Mouse (Mus musculus): ENCODE results near the gene Gemin6.
"Not testable (repeated sequence)": the region's sequence is repeated elsewhere in the genome, so short reads cannot be mapped to it uniquely, and the experiment has no call there.

The Gemin6 gene

DNA sequence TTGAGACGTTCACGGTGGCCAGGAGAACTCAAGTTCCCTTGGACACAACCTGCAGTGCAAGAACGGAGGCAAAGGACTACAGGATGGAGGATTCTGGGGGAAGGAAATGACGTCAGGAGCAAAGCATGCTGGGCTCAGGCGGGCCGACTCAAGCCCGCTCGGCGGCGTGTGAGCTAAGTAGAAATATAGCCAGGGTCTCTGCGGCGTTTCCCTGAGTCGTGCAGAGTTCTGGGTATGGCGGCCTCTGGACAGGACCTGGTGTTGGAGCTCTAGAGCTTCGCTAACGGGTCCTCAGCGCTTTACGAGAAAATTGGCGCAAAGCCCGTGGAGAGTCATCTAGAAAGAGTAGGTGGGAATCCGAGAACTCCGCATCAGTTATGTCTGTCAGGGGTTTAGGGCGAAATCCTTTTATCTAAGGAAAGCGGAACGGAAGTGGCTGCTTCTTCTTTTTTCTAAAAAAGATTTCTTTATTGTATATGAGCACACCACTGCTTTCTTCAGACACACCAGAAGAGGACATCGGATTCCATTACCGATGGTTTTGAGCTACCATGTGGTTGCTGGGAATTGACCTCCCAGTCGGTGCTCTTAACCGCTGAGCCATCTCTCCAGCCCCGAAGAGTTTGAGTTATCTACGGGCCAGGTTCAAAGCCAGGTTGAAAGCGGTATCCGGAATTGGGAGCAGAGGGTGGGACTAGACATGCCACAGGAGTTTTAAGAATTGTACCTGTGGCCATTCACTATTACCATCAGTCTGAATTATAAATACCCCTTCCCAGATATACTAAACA, at the start of gene Gemin6:
Gene Gemin6 (plus strand): TSS at position 116 of the 791 bp plus-strand sequence.
- DNase-seq (ENCODE audit: low spot score), result peak; percentile 63

DNA sequence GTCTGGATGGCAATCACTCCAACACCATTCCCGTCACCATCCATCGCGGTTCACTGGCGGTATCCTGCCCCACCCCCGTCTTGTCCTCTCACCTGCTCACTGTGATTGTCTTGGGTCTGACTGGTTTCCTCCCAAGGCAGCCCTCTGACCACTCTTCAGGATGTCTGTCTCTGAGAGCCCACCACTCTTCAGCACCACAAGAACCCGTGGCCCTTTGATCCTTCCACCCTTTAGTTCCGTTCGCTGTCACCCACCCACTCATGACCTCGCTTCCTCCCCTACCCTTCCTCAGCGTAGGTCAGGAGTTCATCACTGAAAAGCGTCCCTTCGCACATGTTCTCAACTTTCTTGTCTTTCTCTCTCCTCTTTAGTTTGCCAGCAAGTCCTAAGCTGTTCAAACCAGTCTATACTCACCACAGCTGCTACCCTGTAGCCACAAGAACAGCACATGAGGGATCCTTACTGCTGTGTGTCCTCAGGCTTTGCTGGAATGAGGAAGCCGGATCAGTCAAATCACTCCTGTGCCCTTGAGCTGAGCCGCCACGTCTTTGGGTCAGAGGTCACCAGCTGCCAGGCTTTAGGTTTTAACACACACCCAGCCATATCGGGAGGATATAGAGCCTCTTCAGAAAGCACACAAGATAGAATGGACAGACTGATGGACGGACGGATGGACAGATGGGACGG, 49.4 kb upstream of the Gemin6 start:
- DNase-seq (ENCODE audit: low spot score), result no peak

DNA sequence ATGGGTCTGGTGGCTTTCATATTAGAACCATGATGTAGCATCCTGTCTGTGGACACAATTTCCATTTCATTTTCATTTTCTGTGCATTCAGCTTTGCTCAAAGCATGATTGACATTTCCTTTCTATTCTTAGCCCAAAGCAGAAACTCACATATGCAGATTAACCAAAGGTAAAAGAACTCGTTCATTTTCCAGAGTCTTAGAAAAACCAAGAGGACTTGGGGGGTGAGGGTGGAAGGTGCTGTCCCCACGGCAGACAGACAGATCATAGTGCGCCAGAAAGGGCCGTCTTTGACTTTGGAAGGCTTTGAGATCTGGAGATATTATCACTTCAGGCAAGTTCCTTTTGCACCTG, 48.9 kb upstream of the Gemin6 start:
- no peak for DNase-seq (ENCODE audit: low spot score)

DNA sequence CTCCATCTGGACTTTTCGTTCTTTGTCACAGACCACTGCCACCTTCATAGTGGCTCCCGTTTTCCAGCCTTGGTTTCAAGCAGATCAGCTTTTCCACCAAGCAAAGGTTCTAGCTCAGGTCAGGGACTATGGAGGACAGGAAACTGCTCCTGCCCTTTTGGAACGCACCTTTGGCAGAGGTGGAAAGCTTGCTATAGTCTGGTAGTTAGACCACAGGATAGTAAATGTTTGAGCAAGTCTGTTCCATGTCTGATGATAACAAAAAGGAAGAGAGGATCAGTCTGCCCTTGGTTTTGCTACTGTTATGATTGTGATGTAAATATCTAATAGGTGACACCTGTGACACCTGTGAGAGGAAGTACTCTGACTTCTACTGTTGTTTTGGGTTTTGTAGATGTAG, 48.3 kb upstream of the Gemin6 start:
- DNase-seq (ENCODE audit: low spot score), result no peak

DNA sequence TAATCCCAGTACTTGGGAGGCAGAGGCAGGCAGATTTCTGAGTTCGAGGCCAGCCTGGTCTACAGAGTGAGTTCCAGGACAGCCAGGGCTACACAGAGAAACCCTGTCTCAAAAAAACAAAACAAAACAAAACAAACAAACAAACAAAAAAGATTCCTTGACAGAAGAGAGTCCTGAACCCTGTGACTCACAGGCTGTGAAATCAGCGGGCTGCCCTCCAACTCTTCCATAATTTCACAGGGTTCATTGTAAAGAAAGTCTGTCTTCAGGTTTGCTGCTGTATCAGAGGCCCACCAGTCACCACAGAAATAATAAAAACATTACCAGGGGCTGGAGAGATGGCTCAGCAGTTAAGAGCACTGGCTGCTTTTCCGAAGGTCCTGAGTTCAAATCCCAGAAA, 45.4 kb upstream of the Gemin6 start:
- DNase-seq (ENCODE audit: low spot score), result not testable (repeated sequence)

DNA sequence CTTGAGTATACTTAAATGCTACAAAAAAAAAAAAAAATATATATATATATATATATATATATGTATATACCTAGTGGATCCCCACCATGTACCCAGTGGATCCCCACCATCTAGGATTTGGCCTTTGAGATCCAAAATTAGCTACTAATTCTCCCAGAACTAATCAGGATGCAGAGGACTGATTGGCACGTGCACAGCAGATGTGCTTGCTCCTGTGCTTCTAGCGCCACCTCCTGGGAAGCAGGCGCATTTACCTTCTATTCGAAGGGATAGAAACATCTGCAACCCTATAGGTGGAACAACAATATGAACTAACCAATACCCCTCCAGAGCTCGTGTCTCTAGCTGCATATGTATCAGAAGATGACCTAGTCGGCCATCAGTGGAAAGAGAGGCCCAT, 44.3 kb upstream of the Gemin6 start:
- DNase-seq (ENCODE audit: low spot score), result no peak

DNA sequence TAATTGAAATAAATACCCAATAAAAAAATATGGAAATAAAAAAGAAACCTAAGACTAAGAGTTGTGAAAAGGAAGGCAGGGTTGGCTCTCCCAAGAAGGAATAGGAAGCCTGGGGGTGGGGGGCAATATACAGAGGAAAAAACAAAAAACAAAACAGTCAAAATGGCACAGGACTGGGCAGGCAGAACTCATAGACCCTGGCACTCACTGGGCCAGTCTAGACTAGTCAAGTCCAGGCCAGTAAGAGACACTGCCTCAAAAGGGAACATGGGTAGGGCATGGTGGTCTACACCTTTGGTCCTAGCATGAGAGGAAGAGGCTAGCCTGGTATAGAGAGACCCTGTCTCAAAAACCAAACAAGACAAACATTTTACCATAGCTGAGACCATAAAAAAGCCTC, 43.8 kb upstream of the Gemin6 start:
- DNase-seq (ENCODE audit: low spot score), result no peak

DNA sequence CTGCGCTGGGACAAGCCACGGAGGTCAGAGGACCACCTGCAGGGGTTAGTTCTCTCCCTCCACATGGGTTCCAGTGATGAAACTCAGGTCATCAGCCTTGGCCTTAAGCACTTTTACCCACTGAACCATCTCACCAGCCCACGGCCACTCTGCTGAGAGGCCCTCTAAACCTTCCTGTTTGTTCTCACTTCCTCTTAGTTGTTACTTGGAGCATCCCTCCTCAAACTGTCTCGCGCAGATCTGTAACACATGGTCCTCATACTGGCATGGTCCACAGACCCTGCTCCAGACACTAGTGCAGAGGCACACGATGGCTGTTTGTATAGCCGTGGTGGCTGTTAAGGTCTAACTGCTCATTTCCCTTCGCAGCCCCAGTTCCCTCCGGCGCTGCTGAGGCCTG, 40.6 kb upstream of the Gemin6 start:
- DNase-seq (ENCODE audit: low spot score), result no peak

DNA sequence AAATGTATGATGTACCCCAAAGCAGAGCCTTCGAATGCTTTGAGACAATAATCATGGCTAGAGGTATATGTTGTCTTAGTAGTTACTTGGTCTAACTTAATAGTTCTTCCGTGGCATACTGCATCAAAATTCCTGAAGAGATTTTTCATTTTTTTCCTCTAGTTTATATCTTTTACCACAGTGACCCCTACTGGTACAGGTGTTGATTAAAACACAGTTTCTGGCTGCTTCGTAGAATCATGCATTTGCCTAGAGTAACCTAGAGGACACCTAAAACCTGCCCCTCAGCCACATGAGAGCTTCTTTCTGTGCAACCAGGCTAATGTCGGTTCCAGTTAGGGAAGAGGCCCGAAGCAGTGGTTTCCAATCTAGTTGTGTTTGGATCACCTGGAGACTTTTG, 31.2 kb upstream of the Gemin6 start:
- DNase-seq (ENCODE audit: low spot score), result no peak

DNA sequence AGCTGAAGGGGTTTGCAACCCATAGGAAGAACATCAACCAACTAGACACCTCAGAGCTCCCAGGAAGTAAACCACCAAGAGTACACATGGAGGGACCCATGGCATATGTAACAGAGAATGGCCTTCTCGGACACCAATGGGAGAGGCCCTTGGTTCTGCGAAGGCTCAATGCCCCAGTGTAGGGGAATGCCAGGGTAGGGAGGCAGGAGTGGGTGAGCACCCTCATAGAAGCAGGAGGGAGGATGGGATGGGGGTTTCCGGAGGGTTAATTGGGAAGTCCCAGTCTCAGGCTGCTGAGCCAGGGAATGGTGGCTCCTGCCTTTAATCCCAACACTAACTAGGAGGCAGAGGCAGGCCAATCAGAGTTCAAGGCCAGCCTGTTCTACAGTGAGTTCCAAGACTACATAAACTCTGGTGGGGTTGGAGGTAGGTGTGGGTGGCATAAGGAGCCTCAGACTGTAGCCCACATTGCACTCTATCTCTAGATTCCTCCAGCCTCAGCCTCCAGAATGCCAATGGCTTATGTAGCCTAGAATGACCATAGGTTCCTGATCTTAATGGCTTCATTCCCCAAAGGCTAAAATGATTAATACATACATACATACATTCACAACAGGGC, 25.0 kb upstream of the Gemin6 start:
- DNase-seq (ENCODE audit: low spot score), result no peak

DNA sequence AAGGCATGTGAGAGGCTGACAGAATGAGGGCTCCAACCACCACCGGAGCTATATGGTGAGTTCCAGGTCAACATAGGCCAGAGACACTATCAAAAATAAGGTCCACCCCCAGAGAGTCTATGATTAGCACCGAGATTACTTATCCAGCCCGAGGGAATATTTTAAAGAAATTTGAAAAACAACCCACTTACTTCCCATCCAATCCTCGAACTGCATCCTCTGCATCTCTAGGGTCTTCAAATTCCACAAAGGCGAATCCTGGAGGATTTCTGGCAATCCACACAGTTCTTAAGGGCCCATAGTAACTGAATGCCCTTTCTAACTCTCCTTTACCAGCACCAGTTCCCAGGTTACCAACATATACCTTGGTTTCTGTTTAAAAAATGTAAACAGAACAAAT, 18.6 kb upstream of the Gemin6 start:
- no peak for DNase-seq (ENCODE audit: low spot score)

DNA sequence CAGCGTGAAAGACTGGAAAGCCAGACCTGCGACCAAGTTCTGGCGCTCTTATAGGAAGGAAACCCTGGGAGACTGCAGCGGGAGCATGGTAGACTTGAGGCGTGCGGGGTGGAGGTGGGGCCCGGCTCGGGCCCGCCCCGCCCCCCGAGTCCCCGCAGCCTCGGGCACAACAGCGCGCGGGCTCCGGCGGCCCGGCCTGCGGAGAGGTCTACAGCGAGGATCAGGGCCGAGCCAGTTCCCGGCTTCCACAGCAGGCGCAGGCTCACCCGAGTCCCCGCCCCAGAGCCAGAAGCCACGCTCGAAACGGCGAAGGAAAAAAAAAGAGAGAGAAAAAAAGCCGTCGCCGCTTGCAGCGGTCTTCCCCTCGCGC, 18.0 kb upstream of the Gemin6 start:
- DNase-seq (ENCODE audit: low spot score), result no peak

DNA sequence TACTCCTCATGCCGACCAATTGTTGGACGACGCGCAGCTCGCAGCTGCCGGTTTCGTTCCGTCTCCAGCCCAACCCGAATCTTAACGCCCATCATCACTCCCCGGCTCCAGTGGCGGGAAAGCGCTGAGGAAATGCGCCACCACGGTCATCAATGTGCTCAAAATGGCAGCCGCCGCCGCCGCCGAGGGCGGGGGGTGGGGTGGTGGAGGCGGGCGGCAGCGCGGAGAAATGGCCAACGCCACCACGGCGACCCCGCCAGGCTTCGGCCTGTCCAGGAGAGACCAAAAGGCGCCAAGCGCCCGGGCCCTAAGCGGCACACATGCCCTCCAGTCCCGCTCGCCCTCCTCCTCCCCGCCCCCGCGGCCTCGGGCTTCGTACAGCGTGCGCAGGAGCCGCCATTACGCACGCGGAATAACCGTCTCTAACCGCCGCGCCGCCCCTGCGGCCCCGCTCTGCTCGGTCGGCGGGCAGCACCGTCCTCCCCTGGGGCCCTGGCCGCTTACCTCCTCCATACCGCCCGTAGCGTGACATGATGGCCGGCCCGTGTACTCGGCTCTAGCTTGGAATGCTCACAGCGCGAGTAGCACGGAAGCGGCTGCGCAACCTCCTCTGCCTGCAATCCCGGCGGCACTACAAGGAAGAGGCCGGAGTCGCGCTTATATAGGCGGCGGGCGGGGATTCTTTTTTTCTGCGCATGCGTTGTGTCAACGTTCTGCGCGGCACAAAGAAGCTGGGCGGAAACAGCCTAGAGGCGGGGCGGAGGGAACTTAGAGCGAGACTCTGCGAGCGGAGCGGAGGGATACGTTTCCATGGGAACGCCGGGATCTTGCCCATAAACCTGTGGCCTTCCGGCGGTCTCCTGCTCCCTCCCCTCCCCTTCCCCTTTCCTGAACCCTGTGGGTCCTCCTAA, 17.3 kb upstream of the Gemin6 start, which contains the start of the genes Srsf7 and Ttc39d:
Gene Srsf7 (minus strand): TSS at position 637 of the 911 bp plus-strand sequence.
Gene Ttc39d (plus strand): TSS at position 790 of the 911 bp plus-strand sequence.
- peak; percentile 99 for DNase-seq (ENCODE audit: low spot score)

DNA sequence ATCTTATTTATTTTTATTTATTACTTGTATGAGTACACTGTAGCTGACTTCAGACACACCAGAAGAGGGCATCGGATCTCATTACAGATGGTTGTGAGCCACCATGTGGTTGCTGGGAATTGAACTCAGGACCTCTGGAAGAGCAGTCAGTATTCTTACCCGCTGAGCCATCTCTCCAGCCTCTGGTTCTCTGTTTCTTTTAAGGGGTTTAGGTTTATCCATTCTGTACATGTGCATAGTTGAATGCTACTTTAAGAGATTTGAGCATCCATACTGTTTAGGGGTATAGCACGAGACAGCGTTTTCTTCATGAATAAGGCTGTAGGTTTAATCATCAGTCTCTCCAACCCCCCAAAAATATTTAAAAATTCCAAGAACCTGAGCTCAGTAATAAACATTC, 10.2 kb upstream of the Gemin6 start:
- DNase-seq (ENCODE audit: low spot score), result not testable (repeated sequence)

DNA sequence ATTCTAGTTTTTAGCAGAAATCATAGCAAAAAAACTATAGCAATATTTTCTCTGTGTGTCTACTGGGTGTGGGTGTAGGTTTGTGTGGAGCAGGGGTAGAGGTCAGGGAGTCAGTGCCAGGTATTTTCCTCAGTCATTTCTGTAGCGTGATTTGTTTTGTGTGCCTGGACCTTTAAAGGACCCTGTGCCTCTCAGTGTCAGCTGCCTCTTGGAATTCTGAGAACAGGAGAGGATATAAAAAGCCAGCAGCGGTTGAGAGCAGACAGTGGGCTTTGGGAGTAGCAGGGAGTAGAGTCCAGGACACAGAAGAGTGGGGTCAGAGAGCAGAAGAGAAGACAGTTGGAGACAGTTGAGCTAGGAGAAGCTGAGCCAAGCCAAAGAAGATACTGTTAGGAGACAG, 4.1 kb upstream of the Gemin6 start:
- DNase-seq (ENCODE audit: low spot score), result no peak

DNA sequence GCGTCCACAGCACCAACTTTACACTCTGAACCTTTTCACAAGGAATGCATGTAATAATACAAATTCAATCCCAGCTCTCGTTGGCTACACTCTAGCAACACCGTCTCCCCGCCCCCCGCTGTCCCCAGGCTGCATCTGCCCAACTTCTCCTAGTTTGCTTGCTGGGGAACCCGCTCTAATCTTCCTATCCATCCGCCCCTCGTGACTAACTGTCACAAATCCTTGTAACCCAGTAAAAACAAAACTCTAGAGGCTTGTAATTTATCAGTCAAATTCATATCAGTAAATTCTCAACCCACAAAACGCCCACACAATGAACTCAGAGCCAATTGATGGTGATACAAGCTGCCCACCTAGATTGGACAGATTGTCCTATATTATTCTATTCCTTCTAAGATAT, 3.0 kb upstream of the Gemin6 start:
- no peak for DNase-seq (ENCODE audit: low spot score)

DNA sequence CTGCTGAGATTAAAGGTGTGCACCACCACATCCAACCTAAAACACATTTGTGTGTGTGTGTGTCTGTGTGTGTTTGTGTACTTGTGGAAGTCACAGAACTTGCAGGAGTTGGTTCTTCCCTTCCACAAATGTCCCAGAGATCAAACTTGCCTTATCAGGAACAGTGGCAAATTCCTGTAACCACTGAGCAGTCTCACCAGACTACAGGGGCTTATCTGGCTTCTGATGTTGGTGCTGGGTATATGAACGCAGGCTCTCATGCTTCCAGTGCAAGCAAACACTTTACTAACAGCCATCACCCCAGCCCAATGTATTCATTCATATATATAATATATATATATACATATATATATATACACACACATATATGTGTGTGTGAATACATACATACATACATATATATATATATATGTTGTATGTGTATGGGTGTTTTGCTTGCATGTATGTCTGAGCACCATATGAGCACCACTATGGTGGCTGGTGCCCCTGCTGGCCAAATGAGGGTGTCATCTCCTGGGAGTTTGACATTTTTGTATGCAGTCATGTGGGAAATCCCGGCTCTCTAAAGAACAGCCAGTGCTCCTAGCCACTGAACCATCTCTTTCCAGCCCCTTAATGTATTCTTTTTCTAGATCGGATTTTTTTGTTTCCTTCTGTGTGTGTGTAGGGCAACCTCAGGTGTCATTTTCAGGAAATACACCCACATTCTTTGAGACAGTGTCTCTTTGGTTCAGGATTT, 2.2 kb upstream of the Gemin6 start:
- no peak for DNase-seq (ENCODE audit: low spot score)

DNA sequence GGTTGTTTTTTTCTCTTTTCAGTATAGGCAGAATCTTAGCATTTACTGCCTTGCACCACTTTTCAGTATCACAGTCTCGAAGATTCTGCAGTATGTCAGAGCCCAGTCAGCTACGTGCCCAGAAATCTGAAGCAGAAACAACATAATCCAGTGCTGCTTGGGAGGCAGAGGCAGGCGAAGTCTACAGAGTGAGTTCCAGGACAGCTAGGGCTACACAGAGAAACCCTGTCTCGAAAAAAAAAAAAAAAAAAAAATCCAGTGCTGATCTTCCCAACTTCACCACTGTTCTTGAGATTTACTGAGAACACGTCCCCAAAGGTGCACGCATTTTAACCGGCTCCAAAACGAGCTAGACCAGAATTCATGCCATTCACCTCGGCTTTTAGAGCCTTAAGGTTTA, 412 bp upstream of the Gemin6 start:
- no peak for DNase-seq (ENCODE audit: low spot score)

DNA sequence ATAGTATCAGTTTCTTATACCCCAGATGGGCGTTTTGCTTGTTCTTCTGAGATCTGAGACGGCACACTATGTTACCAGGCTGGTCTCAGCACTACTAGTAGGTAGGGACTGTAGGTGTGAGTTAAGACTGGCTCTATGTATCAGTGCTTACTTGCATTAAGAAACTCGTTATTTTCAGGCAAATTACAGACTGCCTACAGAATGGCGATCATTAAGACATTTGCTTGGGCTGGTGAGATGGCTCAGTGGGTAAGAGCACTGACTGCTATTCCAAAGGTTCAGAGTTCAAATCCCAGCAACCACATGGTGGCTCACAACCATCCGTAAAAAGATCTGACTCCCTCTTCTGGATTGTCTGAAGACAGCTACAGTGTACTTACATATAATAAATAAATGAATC, 901 bp downstream of the Gemin6 start:
- DNase-seq (ENCODE audit: low spot score), result not testable (repeated sequence)

DNA sequence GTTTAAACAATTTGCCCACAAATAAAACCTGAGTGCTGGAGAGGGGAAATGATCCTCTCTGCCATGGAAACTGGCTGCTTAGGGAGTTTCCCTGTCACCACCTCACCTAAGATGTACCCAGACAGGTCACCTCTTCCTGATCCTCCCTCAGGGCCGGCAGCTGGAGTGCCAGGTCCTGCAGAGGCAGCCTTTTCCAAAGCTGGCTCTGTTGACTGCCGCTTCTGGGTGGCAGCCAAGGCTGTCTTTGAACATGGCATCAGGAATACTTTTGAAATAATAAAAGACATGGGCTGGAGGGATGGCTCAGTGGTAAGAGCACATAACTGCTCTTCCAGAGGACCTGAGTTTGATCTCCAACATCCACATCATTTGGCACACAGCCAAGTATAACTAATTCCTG, 5.2 kb downstream of the Gemin6 start:
- DNase-seq (ENCODE audit: low spot score), result no peak

DNA sequence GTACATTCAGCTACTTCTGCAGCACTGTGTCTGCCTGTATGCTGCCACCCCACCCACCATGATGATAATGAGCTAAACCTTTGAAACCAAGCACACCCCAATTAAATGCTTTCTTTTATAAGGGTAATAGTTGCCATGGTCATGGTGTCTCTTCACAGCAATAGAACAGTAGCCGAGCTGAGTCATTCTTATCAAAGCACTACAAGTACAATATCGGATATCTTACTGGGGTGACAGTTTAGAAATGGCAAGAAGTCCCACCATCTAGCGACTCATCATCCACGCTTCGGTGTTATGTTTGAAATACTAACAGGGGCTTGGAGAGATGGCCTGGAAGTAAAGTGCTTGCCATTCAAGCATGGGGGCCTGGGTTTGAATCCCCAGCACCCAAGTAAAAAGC, 9.6 kb downstream of the Gemin6 start:
- DNase-seq (ENCODE audit: low spot score), result no peak

DNA sequence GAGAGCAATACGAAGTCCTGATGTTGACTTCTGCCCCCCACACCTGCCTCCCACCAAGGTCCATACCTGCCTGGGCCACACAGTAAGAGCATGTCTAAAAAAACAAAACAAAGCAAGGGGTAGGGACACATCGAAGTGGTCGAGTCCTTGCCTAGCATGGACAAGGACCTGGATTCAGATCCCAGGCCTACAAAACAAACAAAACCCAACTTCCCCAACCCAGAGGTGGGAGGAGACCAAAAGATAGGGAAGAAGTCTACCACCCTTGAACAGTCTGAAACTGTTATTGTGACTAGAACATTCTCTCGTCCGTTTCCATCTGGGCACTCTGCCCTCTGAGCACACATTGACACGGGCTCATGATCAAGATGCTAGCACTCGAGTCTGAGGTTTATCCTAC, 10.1 kb downstream of the Gemin6 start:
- DNase-seq (ENCODE audit: low spot score), result no peak

Data from ovary, postnatal 10 days (tissue).